In the genomic region with DNA sequence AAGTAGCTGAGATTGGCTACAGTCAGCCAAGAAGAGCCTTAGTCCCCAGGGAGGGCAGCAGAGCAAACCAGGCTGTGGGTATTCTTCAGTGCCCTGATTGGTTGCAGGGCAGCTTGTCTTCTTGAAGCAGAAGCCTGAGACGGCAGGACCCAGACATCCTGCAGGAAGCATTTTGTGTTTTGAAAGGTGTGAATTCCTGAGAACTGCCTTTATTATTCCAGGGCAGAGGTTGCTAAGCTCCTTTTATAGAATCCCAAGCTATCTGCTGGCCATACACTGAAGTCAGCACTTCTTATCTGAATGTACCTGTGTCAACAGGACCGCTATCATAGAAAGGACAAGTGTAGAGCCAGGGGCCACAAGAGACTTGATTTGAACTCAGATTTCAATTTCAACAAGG, we compare ENCODE assay signal across 26 mouse cellular contexts. TPM values are rescaled to one million over a fixed set of nuclear protein-coding genes. Genes with fewer than 3 reads are reported as not detected.
"Had no signal": no experiment of that assay in that cellular context is flagged by ENCODE, and none has a peak within 500 bp of the region (broad histone marks: within the 10 kb centered on the region; RNA-seq: fewer than 3 reads in every experiment).

No protein-coding gene starts in this region.

- H3K27ac ChIP-seq: liver, embryonic 13.5 days; liver, embryonic 15.5 days; lung, embryonic 15.5 days; macrophage; midbrain, embryonic 13.5 days; neural tube, embryonic 13.5 days; neural tube, embryonic 15.5 days; stomach, embryonic 15.5 days; stomach, postnatal 0 days had no signal

- ATAC-seq: liver, postnatal 0 days; lung, postnatal 0 days; midbrain, embryonic 13.5 days; midbrain, embryonic 16.5 days had no signal

- H3K36me3 ChIP-seq: liver, embryonic 13.5 days; liver, embryonic 15.5 days; lung, embryonic 15.5 days; midbrain, embryonic 13.5 days; neural tube, embryonic 13.5 days; neural tube, embryonic 15.5 days; stomach, embryonic 15.5 days had no signal

- H3K9me3 ChIP-seq: liver, embryonic 13.5 days; liver, embryonic 15.5 days; lung, embryonic 15.5 days; midbrain, embryonic 13.5 days; neural tube, embryonic 13.5 days; neural tube, embryonic 15.5 days; stomach, embryonic 15.5 days had no signal

- H3K4me1 ChIP-seq: liver, embryonic 13.5 days; liver, embryonic 15.5 days; megakaryocyte, embryonic 14.5 days had no signal

- DNase-seq: liver, embryonic 13.5 days; liver, postnatal 0 days; lung, adult 2 months; retina, postnatal 1 day; right cerebral cortex, adult 18-20 months; right cerebral cortex, postnatal 25 days; right cerebral cortex, postnatal 4 days; thymus, adult 2 months; thymus, postnatal 25 days; thymus, postnatal 4 days had no signal

- H3K9ac ChIP-seq: liver, embryonic 13.5 days; liver, embryonic 15.5 days; liver, postnatal 0 days; lung, embryonic 15.5 days; midbrain, embryonic 13.5 days; neural tube, embryonic 13.5 days; neural tube, embryonic 15.5 days; stomach, embryonic 15.5 days had no signal

- H3K4me3 ChIP-seq: liver, embryonic 13.5 days; liver, embryonic 15.5 days; lung, embryonic 15.5 days; megakaryocyte, embryonic 14.5 days; midbrain, embryonic 13.5 days; myocyte; neural tube, embryonic 13.5 days; neural tube, embryonic 15.5 days; stomach, embryonic 15.5 days had no signal

- H3K27me3 ChIP-seq: midbrain, embryonic 13.5 days; neural tube, embryonic 13.5 days; neural tube, embryonic 15.5 days; stomach, embryonic 15.5 days had no signal

- H3K4me2 ChIP-seq: liver, embryonic 13.5 days; liver, embryonic 15.5 days; lung, embryonic 15.5 days; midbrain, embryonic 11.5 days; midbrain, embryonic 13.5 days; neural tube, embryonic 13.5 days; neural tube, embryonic 15.5 days; stomach, embryonic 15.5 days had no signal

RNA-seq across cellular contexts. Expression of gene Slc15a1, which starts 10.8 kb away (rescaled TPM):
- total RNA-seq: megakaryocyte progenitor cell, adult 5-6 weeks had no signal
- polyA plus RNA-seq: liver, embryonic 13.5 days; liver, embryonic 15.5 days; liver, postnatal 0 days; macrophage; midbrain, embryonic 11.5 days; midbrain, embryonic 16.5 days; myocyte; neural tube, embryonic 11.5 days; neural tube, embryonic 13.5 days; neural tube, embryonic 15.5 days; spleen, adult 2 months had no signal
